Mouse (Mus musculus) embryonic facial prominence, embryonic 15.5 days (tissue): ENCODE measurements around the gene Mxi1. TPM values are rescaled to one million over a fixed set of nuclear protein-coding genes. Genes with fewer than 3 reads are reported as not detected.

ENCODE experiments used
- ATAC-seq: fragments of 200-750 bp; cut with Nextera tagmentation; 2 replicates; pipeline ENCODE4 v1.8.0; 2017; ENCODE audit warnings: low read depth, moderate TSS enrichment; ENCODE audit not compliant: insufficient number of reproducible peaks, low FRiP score, low TSS enrichment
- H3K27ac ChIP-seq: fragments of 300-500 bp; sonication (generic); replicated peaks from 2 replicates; pipeline ENCODE4 v1.5.1; 2015; ENCODE audit warnings: mild to moderate bottlenecking, inconsistent platforms
- H3K27me3 ChIP-seq: fragments of 300-500 bp; sonication (generic); 2 replicates; pipeline ENCODE4 v1.6.1; 2015; ENCODE audit warnings: inconsistent platforms
- H3K36me3 ChIP-seq: fragments of 300-500 bp; sonication (generic); 2 replicates; pipeline ENCODE4 v1.6.1; 2015; ENCODE audit warnings: mild to moderate bottlenecking, inconsistent platforms
- H3K4me1 ChIP-seq: fragments of 300-500 bp; sonication (generic); 2 replicates; pipeline ENCODE4 v1.6.1; 2015; ENCODE audit warnings: inconsistent platforms
- H3K4me2 ChIP-seq: fragments of 300-500 bp; sonication (generic); replicated peaks from 2 replicates; pipeline ENCODE4 v1.6.1; 2015; ENCODE audit warnings: mild to moderate bottlenecking, inconsistent platforms
- H3K4me3 ChIP-seq: fragments of 300-500 bp; sonication (generic); replicated peaks from 2 replicates; pipeline ENCODE4 v1.5.1; 2015; ENCODE audit warnings: mild to moderate bottlenecking, inconsistent platforms
- H3K9ac ChIP-seq: fragments of 300-500 bp; sonication (generic); 2 replicates; pipeline ENCODE4 v1.6.1; 2015; ENCODE audit warnings: inconsistent platforms
- H3K9me3 ChIP-seq: fragments of 300-500 bp; sonication (generic); replicated peaks from 2 replicates; pipeline ENCODE4 v1.6.1; 2016; ENCODE audit warnings: inconsistent platforms
- WGBS: fragments of 180-500 bp; shearing (Covaris S2); methylation state at CpG from one replicate; pipeline ENCODE4 v1.1.7; 2015; 5-methylcytosine and 5-hydroxymethylcytosine counted together
- polyA plus RNA-seq: library from polyadenylated mRNA; unstranded; fragments of >200 nt; fragmentation: Nextera tagmentation; extraction: Ambion mirVana; gene quantifications from 2 replicates; pipeline ENCODE4 v1.2.1, GENCODE M21; 2015

Gene Mxi1
- polyA plus RNA-seq, 1 experiment from 2014 or later = 47.9 TPM

DNA sequence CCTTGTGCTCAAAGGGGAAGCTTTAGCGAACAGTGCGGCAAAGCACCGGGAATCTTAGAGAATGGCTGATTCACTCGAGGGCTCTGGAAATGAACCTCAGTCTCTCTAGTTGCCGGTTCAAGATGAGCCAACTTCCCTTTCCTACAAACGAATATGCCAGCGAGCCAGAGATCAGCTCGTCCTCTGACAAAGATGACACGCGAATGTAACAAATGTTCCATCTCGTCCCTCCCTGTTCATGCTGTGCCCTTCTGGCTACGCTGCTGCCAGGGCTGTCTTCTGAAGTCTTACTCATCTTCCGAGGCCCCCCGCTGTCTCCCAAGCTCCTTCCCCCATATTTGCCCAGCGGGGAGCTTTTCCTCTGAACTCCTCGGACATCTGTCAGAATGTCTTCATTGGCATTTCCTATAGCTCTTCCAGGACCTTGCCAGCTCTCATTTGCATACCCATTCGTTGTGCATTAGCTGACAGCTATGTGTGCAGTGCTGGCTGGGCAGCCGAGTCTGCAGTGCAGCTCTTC lies 94.6 kb downstream of the Mxi1 start:
- no peaks in the 10 kb centered on the region for H3K36me3 ChIP-seq
- H3K27ac ChIP-seq = no peak overlapping the region
- ATAC-seq = no peak
- no peaks in the 10 kb centered on the region for H3K27me3 ChIP-seq
- no peak overlapping the region for H3K4me2 ChIP-seq
- H3K4me1 ChIP-seq = 0 out of 2 replicates have a peak, but pooled peaks cover 3% of the 10 kb centered on the region
- no peak overlapping the region for H3K4me3 ChIP-seq
- 79% methylated on average over 18 of the region's 18 CpGs for WGBS
- H3K9ac ChIP-seq = no peak overlapping the region
- no peaks in the 10 kb centered on the region for H3K9me3 ChIP-seq

GRCm38 (mm10) chr19:53405810-53406209 lies 95.5 kb downstream of the Mxi1 start:
- no peaks in the 10 kb centered on the region for H3K27me3 ChIP-seq
- H3K4me1 ChIP-seq = 0 out of 2 replicates have a peak, but pooled peaks cover 8% of the 10 kb centered on the region
- H3K4me2 ChIP-seq = no peak overlapping the region
- H3K4me3 ChIP-seq = no peak overlapping the region
- H3K27ac ChIP-seq = no peak overlapping the region
- H3K9me3 ChIP-seq = no peaks in the 10 kb centered on the region
- no peak overlapping the region for H3K9ac ChIP-seq
- no peak for ATAC-seq
- 56% methylated on average over 2 of the region's 2 CpGs for WGBS
- H3K36me3 ChIP-seq = no peaks in the 10 kb centered on the region

DNA sequence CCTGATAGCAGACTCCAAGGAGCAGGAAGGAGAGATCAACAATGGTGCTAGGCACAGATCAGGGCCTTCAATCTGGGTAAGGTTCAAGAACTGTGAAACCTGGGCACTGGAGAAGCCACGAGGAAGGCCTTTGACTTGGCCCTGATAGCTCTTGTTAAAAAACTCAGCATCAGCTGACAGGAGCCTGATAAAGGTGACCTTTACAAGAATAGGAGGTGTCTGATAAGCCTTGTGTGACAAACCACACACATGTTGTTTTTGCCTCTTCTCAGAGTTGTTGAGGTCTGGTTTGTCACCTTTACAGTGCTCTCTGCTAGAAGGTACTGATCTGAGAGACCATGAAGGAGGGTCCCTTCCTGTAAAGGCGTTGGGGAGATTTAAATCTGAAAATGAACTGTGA lies 97.0 kb downstream of the Mxi1 start:
- no peak overlapping the region for H3K9ac ChIP-seq
- no peak overlapping the region for H3K27ac ChIP-seq
- no peaks in the 10 kb centered on the region for H3K9me3 ChIP-seq
- peaks cover 16% of the 10 kb centered on the region for H3K4me1 ChIP-seq
- H3K4me2 ChIP-seq = no peak overlapping the region
- H3K4me3 ChIP-seq = no peak overlapping the region
- no peaks in the 10 kb centered on the region for H3K27me3 ChIP-seq
- no peaks in the 10 kb centered on the region for H3K36me3 ChIP-seq
- no peak for ATAC-seq
- WGBS = 83% methylated on average over 2 of the region's 2 CpGs

- H3K4me3 ChIP-seq = no peak overlapping the region
- no peak overlapping the region for H3K9ac ChIP-seq
- H3K4me1 ChIP-seq = peaks cover 19% of the 10 kb centered on the region
- 85% methylated on average over 8 of the region's 8 CpGs for WGBS
- no peak for ATAC-seq
- no peak overlapping the region for H3K4me2 ChIP-seq
- no peaks in the 10 kb centered on the region for H3K36me3 ChIP-seq
- H3K9me3 ChIP-seq = no peaks in the 10 kb centered on the region
- no peak overlapping the region for H3K27ac ChIP-seq
- H3K27me3 ChIP-seq = no peaks in the 10 kb centered on the region
These were observed 98.1 kb downstream of the Mxi1 start for GRCm38 (mm10) chr19:53408398-53408797.

DNA sequence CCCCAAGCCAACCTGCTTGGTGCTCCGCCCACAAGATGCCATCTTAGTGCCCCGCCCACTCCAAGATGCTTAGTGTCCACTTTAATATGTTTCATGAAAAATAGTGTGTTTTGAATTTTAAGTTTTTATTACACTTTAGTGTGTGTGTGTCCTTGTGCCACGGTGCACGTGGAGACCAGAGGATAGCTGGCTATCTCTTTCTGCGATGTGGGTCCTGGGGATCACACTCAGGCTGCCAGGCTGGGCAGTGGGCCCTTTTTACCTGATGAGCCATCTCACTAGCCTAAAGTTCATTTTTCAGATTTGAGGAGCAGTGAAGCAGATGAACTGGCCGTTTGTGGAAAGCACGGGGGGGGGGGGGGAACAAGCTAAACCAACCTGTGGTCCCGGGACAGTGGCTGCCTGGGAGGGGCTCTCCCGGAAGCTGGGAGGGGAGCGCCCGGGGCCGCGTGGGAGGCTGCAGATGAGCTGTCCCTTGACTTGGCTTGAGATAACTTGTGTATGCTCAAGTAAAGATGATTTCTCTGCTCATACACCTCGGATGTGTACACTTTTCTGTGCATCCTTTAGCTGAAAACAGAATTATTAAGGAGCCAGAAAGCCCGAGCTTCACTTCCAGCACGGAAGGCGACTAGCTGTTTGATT lies 99.5 kb downstream of the Mxi1 start:
- Histone ChIP-seq H3K9ac (no peak overlapping the region), H3K9me3 (no peaks in the 10 kb centered on the region), H3K36me3 (no peaks in the 10 kb centered on the region), H3K4me2 (no peak overlapping the region), H3K4me3 (no peak overlapping the region), H3K27me3 (no peaks in the 10 kb centered on the region), H3K4me1 (peaks cover 19% of the 10 kb centered on the region), H3K27ac (no peak overlapping the region)
- WGBS = 52% methylated on average over 17 of the region's 17 CpGs
- ATAC-seq = no peak

- Histone ChIP-seq H3K27ac (peak overlapping the region; percentile 71), H3K9me3 (no peaks in the 10 kb centered on the region), H3K27me3 (no peaks in the 10 kb centered on the region), H3K4me1 (peaks cover 19% of the 10 kb centered on the region), H3K36me3 (no peaks in the 10 kb centered on the region), H3K9ac (no peak overlapping the region), H3K4me3 (no peak overlapping the region), H3K4me2 (no peak overlapping the region)
- 7% methylated on average over 6 of the region's 6 CpGs for WGBS
- ATAC-seq = 0 out of 2 replicates have a peak, but pooled peaks have one; percentile 55
These were observed 102.0 kb downstream of the Mxi1 start for GRCm38 (mm10) chr19:53412149-53412848.

DNA sequence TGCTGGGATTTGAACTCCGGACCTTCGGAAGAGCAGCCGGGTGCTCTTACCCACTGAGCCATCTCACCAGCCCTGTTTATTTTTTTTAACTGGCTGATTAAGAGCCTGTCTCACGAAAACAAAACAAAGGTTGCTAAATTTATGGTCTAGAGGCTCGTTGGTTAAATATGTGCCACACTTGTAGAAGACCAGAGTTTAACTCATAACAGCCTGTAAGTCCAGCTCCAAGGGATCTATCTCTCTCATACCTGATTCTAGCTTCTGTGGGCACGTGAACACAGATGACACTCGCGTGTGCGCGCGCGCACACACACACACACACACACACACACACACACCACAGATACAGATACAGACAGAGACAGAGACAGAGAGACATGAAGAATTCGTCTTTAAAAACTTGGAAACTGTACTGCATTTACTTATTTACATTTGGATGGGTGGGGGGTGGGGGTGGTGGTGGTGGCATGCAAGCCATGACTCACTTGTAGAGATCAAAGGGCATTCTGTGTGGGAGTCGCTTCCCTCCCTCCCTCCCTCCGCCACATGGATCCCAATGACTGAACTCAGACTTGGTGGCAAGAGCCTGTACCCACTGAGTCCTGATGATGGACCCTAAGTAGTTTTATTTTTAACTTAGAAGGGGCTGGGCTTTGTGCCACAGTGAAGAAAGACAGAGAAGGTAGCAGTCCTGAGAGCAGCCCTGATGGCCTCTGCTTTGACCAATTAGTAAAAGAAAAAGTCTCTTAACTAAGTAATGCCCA lies 103.5 kb downstream of the Mxi1 start:
- Histone ChIP-seq H3K36me3 (no peaks in the 10 kb centered on the region), H3K9me3 (no peaks in the 10 kb centered on the region), H3K4me1 (peaks cover 19% of the 10 kb centered on the region), H3K27me3 (no peaks in the 10 kb centered on the region), H3K4me3 (no peak overlapping the region), H3K4me2 (no peak overlapping the region), H3K27ac (no peak overlapping the region), H3K9ac (no peak overlapping the region)
- ATAC-seq = no peak
- 80% methylated on average over 15 of the region's 15 CpGs for WGBS

DNA sequence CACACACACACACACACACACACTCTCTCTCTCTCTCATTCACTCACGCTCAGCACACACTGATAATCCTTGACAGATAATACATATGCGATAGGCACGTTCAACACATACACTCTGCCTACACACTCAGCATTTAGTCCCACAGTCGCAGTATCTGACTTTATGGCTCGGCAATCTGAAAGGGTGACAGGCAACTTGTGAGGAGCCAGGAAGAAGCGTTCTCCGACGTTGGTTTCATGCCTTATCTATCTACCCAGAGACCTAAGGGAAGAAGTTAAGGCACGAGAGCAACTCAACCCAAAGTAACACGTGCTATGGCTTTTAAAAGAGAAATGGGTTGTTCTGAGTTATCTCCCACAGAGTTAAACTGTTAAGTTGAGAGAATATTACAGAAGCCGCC lies 104.3 kb downstream of the Mxi1 start:
- no peak overlapping the region for H3K4me3 ChIP-seq
- 90% methylated on average over 11 of the region's 11 CpGs for WGBS
- ATAC-seq = no peak
- no peak overlapping the region for H3K4me2 ChIP-seq
- H3K9ac ChIP-seq = no peak overlapping the region
- H3K27me3 ChIP-seq = no peaks in the 10 kb centered on the region
- H3K9me3 ChIP-seq = no peaks in the 10 kb centered on the region
- no peak overlapping the region for H3K27ac ChIP-seq
- no peaks in the 10 kb centered on the region for H3K36me3 ChIP-seq
- H3K4me1 ChIP-seq = peaks cover 19% of the 10 kb centered on the region

GRCm38 (mm10) chr19:53415198-53415597 lies 104.9 kb downstream of the Mxi1 start:
- Histone ChIP-seq H3K9ac (no peak overlapping the region), H3K4me3 (no peak overlapping the region), H3K4me2 (no peak overlapping the region), H3K27ac (no peak overlapping the region), H3K36me3 (no peaks in the 10 kb centered on the region), H3K4me1 (peaks cover 13% of the 10 kb centered on the region), H3K27me3 (no peaks in the 10 kb centered on the region), H3K9me3 (no peaks in the 10 kb centered on the region)
- no peak for ATAC-seq
- WGBS = 83% methylated on average over 17 of the region's 17 CpGs

- Histone ChIP-seq H3K4me1 (peaks cover 10% of the 10 kb centered on the region; the same call in 1 of the 2 replicates), H3K27ac (no peak overlapping the region), H3K9me3 (no peaks in the 10 kb centered on the region), H3K36me3 (no peaks in the 10 kb centered on the region), H3K4me3 (no peak overlapping the region), H3K9ac (no peak overlapping the region), H3K4me2 (no peak overlapping the region), H3K27me3 (no peaks in the 10 kb centered on the region)
- ATAC-seq = no peak
- 49% methylated on average over 5 of the region's 5 CpGs for WGBS
These were observed 109.5 kb downstream of the Mxi1 start for GRCm38 (mm10) chr19:53419834-53420233.

GRCm38 (mm10) chr19:53420924-53421582 lies 110.7 kb downstream of the Mxi1 start:
- Histone ChIP-seq H3K27ac (peak overlapping the region; percentile 71), H3K4me3 (peak overlapping the region; percentile 45), H3K9me3 (no peaks in the 10 kb centered on the region), H3K4me2 (peak overlapping the region; percentile 87), H3K4me1 (peaks cover 10% of the 10 kb centered on the region; the same call in 1 of the 2 replicates), H3K36me3 (no peaks in the 10 kb centered on the region), H3K9ac (peak overlapping the region; percentile 16; the same call in 1 of the 2 replicates), H3K27me3 (0 out of 2 replicates have a peak, but pooled peaks cover 3% of the 10 kb centered on the region)
- under 1% methylated on average over 19 of the region's 19 CpGs for WGBS
- peak; percentile 87 for ATAC-seq
